Mouse (Mus musculus) forebrain, embryonic 14.5 days (tissue): ENCODE measurements at regions not wholly inside any gene's neighbourhood (a gene's known extent, or its start where the extent isn't known, plus 50 kb on each side); places are given as distances from the start of the nearest gene placed in this dataset.

Experiments used
- ATAC-seq: fragments of 200-750 bp; cut with Nextera tagmentation; 2 replicates; pipeline ENCODE4 v1.8.0; 2017; ENCODE audit warnings: mild to moderate bottlenecking, moderate library complexity
- DNase-seq: peaks from one replicate; pipeline ENCODE4 v3.0.0-alpha.2; 2015; ENCODE audit warnings: low spot score
- H3K27ac ChIP-seq: fragments of 300-500 bp; sonication (generic); 2 replicates; pipeline ENCODE4 v1.5.1; 2014; ENCODE audit warnings: low read depth, mild to moderate bottlenecking, control low read depth, low read length, moderate library complexity
- H3K27me3 ChIP-seq: fragments of 300-500 bp; sonication (generic); replicated peaks from 2 replicates; pipeline ENCODE4 v1.6.1; 2014; ENCODE audit warnings: low read length, control low read depth, mixed read lengths; ENCODE audit not compliant: control insufficient read depth, insufficient read depth
- H3K36me3 ChIP-seq: fragments of 300-500 bp; sonication (generic); 2 replicates; pipeline ENCODE4 v1.6.1; 2014; ENCODE audit warnings: low read length, control low read depth; ENCODE audit not compliant: control insufficient read depth, insufficient read depth
- H3K4me1 ChIP-seq: fragments of 300-500 bp; sonication (generic); 2 replicates; pipeline ENCODE4 v1.6.1; 2014; ENCODE audit warnings: antibody characterized with exemption, low read length, control low read depth; ENCODE audit not compliant: control insufficient read depth, insufficient read depth
- H3K4me2 ChIP-seq: fragments of 300-500 bp; sonication (generic); 2 replicates; pipeline ENCODE4 v1.6.1; 2014; ENCODE audit warnings: mild to moderate bottlenecking, control low read depth, low read length
- H3K4me3 ChIP-seq: fragments of 300-500 bp; sonication (generic); 2 replicates; pipeline ENCODE4 v1.5.1; 2014; ENCODE audit warnings: low read depth, low read length, control low read depth
- H3K9ac ChIP-seq: fragments of 300-500 bp; sonication (generic); 2 replicates; pipeline ENCODE4 v1.6.1; 2014; ENCODE audit warnings: mild to moderate bottlenecking, low read length, control low read depth, moderate library complexity
- H3K9me3 ChIP-seq: fragments of 300-500 bp; sonication (generic); replicated peaks from 2 replicates; pipeline ENCODE4 v1.6.1; 2016; ENCODE audit warnings: low read length, control low read depth, mixed read lengths; ENCODE audit not compliant: control insufficient read depth
- WGBS: fragments of 180-500 bp; shearing (Covaris S2); extraction: QIAGEN DNeasy Blood & Tissue Kit; methylation state at CpG from one replicate; pipeline ENCODE4 v1.1.7; 2014; 5-methylcytosine and 5-hydroxymethylcytosine counted together

DNA sequence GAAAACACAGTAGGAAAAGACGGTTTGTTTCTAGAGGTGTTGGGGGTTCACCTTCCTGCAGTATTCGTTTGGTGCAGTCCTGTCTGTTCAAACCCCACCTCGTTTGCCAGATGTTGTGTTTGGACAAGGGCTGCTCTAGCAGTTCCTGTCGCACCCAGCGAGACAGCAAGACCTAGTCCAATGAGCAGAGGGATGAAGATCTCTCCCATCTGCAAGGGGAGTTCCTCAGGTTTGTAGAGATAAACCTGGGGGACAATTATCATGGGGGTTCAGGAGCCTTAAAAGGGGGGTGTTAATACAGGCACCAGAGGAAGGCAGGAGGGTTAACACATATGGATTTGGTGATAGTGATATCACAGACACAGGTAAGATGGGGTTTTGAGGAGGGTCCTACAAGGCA is 119.4 kb upstream of the Tmem164 start:
- 80% methylated on average over 5 of the region's 5 CpGs for WGBS
- H3K4me1 ChIP-seq, result no peaks in the 10 kb centered on the region

DNA sequence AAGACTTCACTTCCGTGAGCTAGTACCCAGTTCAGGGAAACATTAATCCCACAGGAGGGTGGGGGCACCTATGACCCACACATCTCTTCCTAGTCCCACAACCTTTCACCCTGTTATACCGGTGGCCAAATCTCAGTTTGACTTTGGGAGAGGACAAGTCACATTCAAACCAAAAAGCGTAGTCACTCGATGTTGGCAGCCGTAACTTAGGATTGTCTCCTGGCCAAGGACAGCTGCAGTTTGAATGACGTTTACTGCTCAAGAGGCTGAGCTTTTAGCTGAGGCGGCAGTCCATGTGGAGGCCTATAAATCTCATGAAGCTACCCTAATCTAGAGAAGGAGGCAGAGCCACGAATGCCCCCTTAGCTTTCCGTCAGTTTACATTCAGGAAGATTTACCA is 117.0 kb upstream of the Tmem164 start:
- no peaks in the 10 kb centered on the region for H3K9me3 ChIP-seq
- H3K4me3 ChIP-seq, result no peak overlapping the region
- H3K4me2 ChIP-seq, result no peak overlapping the region
- H3K27me3 ChIP-seq, result no peaks in the 10 kb centered on the region
- ATAC-seq, result no peak
- H3K9ac ChIP-seq, result no peak overlapping the region
- no peak for DNase-seq
- 80% methylated on average over 9 of the region's 9 CpGs for WGBS
- no peaks in the 10 kb centered on the region for H3K36me3 ChIP-seq
- no peaks in the 10 kb centered on the region for H3K4me1 ChIP-seq
- no peak overlapping the region for H3K27ac ChIP-seq

More for the DNA sequence above, 119.4 kb upstream of the Tmem164 start:
- H3K9me3 ChIP-seq, result no peaks in the 10 kb centered on the region
- H3K9ac ChIP-seq, result no peak overlapping the region
- H3K27ac ChIP-seq, result no peak overlapping the region
- no peaks in the 10 kb centered on the region for H3K36me3 ChIP-seq
- ATAC-seq, result no peak
- H3K27me3 ChIP-seq, result no peaks in the 10 kb centered on the region
- no peak for DNase-seq
- H3K4me3 ChIP-seq, result no peak overlapping the region
- H3K4me2 ChIP-seq, result no peak overlapping the region

DNA sequence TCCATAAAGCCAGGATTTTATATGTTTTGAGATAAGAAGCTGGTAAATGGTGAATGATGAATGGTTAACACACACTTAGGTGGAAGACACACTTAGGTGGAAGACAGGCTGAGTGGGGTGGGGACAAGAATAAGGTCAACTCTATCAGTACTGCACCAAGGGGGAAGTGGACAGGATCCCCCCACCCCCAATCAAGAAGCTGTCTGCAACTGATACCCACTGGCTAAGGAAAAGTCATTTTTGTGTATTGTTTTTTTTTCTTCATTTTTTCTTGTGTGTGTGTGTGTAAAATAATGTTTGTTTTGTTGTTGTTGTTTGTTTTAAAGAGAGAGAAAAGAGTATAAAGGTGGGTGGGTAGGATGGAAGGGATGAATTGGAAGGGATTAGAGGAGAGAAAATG is 109.4 kb upstream of the Tmem164 start:
- H3K4me3 ChIP-seq, result no peak overlapping the region
- H3K9me3 ChIP-seq, result no peaks in the 10 kb centered on the region
- H3K27ac ChIP-seq, result no peak overlapping the region
- H3K4me2 ChIP-seq, result no peak overlapping the region
- no peaks in the 10 kb centered on the region for H3K27me3 ChIP-seq
- H3K4me1 ChIP-seq, result no peaks in the 10 kb centered on the region
- DNase-seq (no peak), ATAC-seq (no peak)
- no peak overlapping the region for H3K9ac ChIP-seq
- H3K36me3 ChIP-seq, result no peaks in the 10 kb centered on the region

DNA sequence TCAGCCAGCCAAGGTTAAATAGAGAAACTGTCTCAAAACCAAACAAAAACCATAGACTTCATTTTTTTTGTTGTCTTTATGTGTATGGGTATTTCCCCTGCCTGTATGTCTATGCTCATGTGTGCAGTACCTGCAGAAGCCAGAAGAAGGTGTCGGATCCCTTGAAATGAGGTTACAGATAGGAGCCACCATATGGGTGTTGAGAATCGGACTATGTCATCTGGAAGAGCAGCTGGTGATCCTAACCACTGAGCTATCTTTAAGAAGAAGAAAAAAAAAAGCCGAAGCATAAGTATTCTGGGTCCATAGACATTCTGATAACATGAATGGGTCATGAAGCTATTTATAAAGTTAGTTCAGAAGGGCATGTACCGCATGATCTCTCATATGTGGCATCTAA is 107.2 kb upstream of the Tmem164 start:
- DNase-seq (no peak), ATAC-seq (no peak)
- Histone ChIP-seq H3K36me3 (no peaks in the 10 kb centered on the region), H3K4me2 (no peak overlapping the region), H3K4me1 (no peaks in the 10 kb centered on the region), H3K4me3 (no peak overlapping the region), H3K9me3 (no peaks in the 10 kb centered on the region), H3K9ac (no peak overlapping the region), H3K27me3 (no peaks in the 10 kb centered on the region), H3K27ac (no peak overlapping the region)
- 90% methylated on average over 4 of the region's 4 CpGs for WGBS

DNA sequence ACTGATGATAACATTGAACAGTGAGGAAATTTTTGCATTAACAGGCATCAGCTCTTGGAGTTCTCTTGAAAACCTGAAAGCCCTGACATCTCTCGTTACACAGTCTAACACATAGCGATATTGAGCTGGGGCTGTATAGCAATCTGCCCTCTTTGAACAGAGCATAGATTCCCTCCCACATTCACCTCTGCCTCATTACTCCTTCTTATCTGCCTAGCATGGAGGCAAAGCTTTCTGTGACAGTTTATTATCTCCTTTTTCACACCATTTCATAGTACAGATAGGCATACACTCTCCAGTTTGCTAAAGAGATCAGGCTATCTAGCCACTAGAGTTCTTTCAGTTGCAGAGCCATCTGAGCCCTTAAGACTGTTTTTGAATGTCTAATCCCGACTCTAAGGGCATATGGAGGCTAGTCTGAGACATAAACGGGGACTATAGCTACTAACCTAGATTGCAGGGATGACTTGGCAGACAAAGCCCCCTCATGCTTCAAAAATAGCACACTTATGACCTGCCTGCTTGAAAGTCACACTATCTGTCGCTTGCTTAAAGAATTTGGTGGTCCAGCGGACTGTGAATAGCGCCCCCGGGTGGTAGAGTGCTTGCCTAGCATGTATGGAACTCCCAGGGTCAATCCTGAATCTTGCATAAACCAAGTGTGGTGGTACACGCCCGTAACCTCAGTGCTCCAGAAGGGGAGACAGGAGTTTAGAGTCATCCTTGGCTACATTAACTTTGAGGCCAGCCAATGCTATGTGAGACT is 106.1 kb upstream of the Tmem164 start:
- no peaks in the 10 kb centered on the region for H3K9me3 ChIP-seq
- H3K9ac ChIP-seq, result no peak overlapping the region
- ATAC-seq (no peak), DNase-seq (no peak)
- H3K4me1 ChIP-seq, result no peaks in the 10 kb centered on the region
- no peaks in the 10 kb centered on the region for H3K36me3 ChIP-seq
- no peak overlapping the region for H3K27ac ChIP-seq
- no peak overlapping the region for H3K4me3 ChIP-seq
- 61% methylated on average over 10 of the region's 10 CpGs for WGBS
- H3K4me2 ChIP-seq, result no peak overlapping the region
- no peaks in the 10 kb centered on the region for H3K27me3 ChIP-seq

DNA sequence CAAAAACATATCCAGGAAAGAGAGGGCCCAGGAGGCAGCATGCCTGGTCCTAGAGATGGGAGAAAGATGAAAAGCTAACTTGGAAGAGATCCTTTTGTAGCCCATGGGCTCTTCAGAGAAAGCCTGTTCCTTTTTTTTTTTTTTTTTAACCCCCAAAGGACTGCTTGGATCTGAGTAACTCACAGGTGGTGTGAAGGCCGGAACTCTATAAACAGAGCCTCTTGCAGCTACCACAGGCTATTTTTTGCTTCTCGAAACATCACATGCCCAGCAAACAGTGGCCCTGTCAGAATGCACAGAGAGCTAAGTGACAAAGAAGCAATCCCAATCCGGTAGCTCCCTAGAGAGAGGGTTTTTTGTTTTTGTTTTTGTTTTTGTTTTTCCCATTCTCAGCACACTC is 105.1 kb upstream of the Tmem164 start:
- no peaks in the 10 kb centered on the region for H3K4me1 ChIP-seq
- DNase-seq (no peak), ATAC-seq (no peak)
- 72% methylated on average over 3 of the region's 3 CpGs for WGBS
- no peak overlapping the region for H3K4me2 ChIP-seq
- no peaks in the 10 kb centered on the region for H3K36me3 ChIP-seq
- H3K4me3 ChIP-seq, result no peak overlapping the region
- H3K9ac ChIP-seq, result no peak overlapping the region
- no peak overlapping the region for H3K27ac ChIP-seq
- H3K27me3 ChIP-seq, result no peaks in the 10 kb centered on the region
- no peaks in the 10 kb centered on the region for H3K9me3 ChIP-seq

DNA sequence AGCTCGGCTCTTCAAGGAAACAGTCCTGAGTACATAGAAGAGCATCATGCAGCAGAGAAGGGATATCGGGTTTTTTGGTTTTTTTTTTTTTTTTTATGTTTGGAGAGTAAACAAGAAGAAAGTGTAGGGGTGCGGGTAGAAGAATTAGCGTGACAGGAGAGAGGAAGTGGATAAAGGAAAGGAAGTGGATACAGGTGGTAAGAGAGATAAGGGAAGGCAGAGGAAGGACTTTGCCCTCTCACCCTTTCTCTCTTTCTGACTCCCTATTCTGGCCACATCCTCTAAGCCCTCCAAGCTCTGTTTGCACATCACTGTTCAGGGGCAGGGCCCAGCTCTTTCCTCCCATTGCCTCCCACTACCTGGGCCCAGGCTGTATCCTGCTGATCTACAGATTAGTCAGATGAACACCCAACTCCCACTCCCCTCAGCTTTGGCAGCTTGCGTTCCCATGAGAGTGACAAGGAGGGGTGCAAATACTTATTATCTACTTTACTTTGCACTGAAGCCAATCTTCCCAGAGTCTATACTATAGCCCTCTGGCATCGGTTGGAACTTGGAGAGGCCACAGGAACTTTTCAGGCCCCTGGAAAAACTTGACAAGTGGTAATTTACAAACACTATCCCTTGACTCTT is 103.6 kb upstream of the Tmem164 start:
- Histone ChIP-seq H3K4me1 (no peaks in the 10 kb centered on the region), H3K36me3 (no peaks in the 10 kb centered on the region), H3K9me3 (no peaks in the 10 kb centered on the region), H3K4me2 (no peak overlapping the region), H3K27ac (no peak overlapping the region), H3K27me3 (no peaks in the 10 kb centered on the region), H3K4me3 (no peak overlapping the region), H3K9ac (no peak overlapping the region)
- DNase-seq (no peak), ATAC-seq (no peak)
- WGBS, result 90% methylated on average over 6 of the region's 6 CpGs

DNA sequence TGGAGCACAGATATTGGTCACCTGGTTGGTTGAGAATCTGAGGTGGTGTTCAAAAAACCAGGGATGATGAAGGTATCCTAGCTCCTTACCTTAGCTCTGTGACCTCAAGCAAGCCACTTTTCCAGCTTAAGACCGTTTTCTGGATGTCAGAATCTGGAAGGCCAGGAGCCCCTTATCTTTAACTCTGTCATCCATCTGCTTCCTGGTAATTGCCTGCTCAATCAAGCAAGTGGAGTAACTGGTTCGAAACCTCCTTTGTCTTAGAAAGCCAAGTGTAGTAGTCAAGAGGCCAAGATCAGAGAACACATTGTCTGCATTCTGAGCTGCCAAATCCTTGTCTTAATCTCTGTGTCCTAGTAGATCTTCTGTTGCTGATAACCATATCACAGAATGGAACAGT is 95.9 kb upstream of the Tmem164 start:
- H3K4me2 ChIP-seq, result no peak overlapping the region
- H3K36me3 ChIP-seq, result no peaks in the 10 kb centered on the region
- no peak for ATAC-seq
- no peaks in the 10 kb centered on the region for H3K9me3 ChIP-seq
- no peak overlapping the region for H3K9ac ChIP-seq
- H3K4me3 ChIP-seq, result no peak overlapping the region
- 87% methylated on average over 2 of the region's 2 CpGs for WGBS
- H3K27me3 ChIP-seq, result no peaks in the 10 kb centered on the region
- no peaks in the 10 kb centered on the region for H3K4me1 ChIP-seq
- no peak overlapping the region for H3K27ac ChIP-seq
- DNase-seq, result no peak

DNA sequence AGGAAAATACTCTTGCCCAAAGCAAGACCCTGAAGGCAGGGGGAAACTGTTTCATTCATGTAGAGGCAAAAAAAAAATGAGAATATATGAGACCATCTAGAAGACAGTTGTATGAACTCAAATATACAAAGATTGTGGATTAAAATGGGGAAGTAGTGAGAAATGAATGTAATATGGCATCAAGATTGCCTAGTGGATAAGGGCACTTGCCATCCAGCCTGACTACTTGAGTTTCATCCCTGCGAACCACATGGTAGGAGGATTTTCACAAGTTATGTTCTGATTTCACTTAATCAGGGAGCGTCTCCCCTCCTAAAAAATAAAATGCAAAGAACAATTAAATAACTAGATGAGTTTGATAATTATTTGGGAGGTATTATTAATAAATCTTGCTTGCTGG is 81.8 kb upstream of the Tmem164 start:
- H3K4me3 ChIP-seq, result no peak overlapping the region
- DNase-seq, result no peak
- H3K27ac ChIP-seq, result no peak overlapping the region
- H3K4me1 ChIP-seq, result no peaks in the 10 kb centered on the region
- H3K4me2 ChIP-seq, result no peak overlapping the region
- H3K27me3 ChIP-seq, result no peaks in the 10 kb centered on the region
- ATAC-seq, result no peak
- no peaks in the 10 kb centered on the region for H3K36me3 ChIP-seq
- 88% methylated on average over 2 of the region's 2 CpGs for WGBS
- H3K9ac ChIP-seq, result no peak overlapping the region
- H3K9me3 ChIP-seq, result no peaks in the 10 kb centered on the region
